Mouse (Mus musculus) midbrain, postnatal 0 days (tissue): ENCODE measurements around the gene Foxp1. TPM values are rescaled to one million over a fixed set of nuclear protein-coding genes. Genes with fewer than 3 reads are reported as not detected.

ENCODE experiments used
- ATAC-seq: fragments of 200-750 bp; cut with Nextera tagmentation; 2 replicates; pipeline ENCODE4 v1.8.0; 2017; ENCODE audit warnings: moderate number of reproducible peaks, mild to moderate bottlenecking, moderate TSS enrichment, moderate library complexity; ENCODE audit not compliant: low FRiP score
- DNase-seq: peaks from one replicate; pipeline ENCODE4 v3.0.0-alpha.2; 2015; ENCODE audit warnings: low spot score
- H3K27ac ChIP-seq: fragments of 300-500 bp; sonication (generic); 2 replicates; pipeline ENCODE4 v1.5.1; 2014; ENCODE audit warnings: low read depth, mild to moderate bottlenecking, low read length, mixed read lengths
- H3K27me3 ChIP-seq: fragments of 300-500 bp; sonication (generic); 2 replicates; pipeline ENCODE4 v1.6.1; 2014; ENCODE audit warnings: low read length, control low read depth, mixed read lengths; ENCODE audit not compliant: insufficient read depth
- H3K36me3 ChIP-seq: fragments of 300-500 bp; sonication (generic); 2 replicates; pipeline ENCODE4 v1.6.1; 2014; ENCODE audit warnings: low read length, control low read depth, mixed read lengths; ENCODE audit not compliant: insufficient read depth
- H3K4me1 ChIP-seq: fragments of 300-500 bp; sonication (generic); 2 replicates; pipeline ENCODE4 v1.6.1; 2014; ENCODE audit warnings: mild to moderate bottlenecking, control low read depth, antibody characterized with exemption, low read length, mixed read lengths; ENCODE audit not compliant: insufficient read depth
- H3K4me2 ChIP-seq: fragments of 300-500 bp; sonication (generic); 2 replicates; pipeline ENCODE4 v1.6.1; 2014; ENCODE audit warnings: low read depth, mild to moderate bottlenecking, low read length, mixed read lengths; ENCODE audit not compliant: poor library complexity, severe bottlenecking
- H3K4me3 ChIP-seq: fragments of 300-500 bp; sonication (generic); 2 replicates; pipeline ENCODE4 v1.5.1; 2014; ENCODE audit warnings: low read depth, mild to moderate bottlenecking, low read length, moderate library complexity
- H3K9ac ChIP-seq: fragments of 300-500 bp; sonication (generic); replicated peaks from 2 replicates; pipeline ENCODE4 v1.6.1; 2014; ENCODE audit warnings: mild to moderate bottlenecking, low read length, moderate library complexity, mixed read lengths; ENCODE audit not compliant: poor library complexity, severe bottlenecking
- H3K9me3 ChIP-seq: fragments of 300-500 bp; sonication (generic); 2 replicates; pipeline ENCODE4 v1.6.1; 2016; ENCODE audit warnings: low read length, control low read depth
- CTCF ChIP-seq: IDR thresholded peaks from 2 replicates; pipeline ENCODE4 v1.5.1; 2016; ENCODE audit warnings: antibody characterized with exemption, mild to moderate bottlenecking
- WGBS: fragments of 180-500 bp; shearing (Covaris S2); extraction: QIAGEN DNeasy Blood & Tissue Kit; methylation state at CpG from one replicate; pipeline ENCODE4 v1.1.7; 2014; 5-methylcytosine and 5-hydroxymethylcytosine counted together
- polyA plus RNA-seq: library from polyadenylated mRNA; unstranded; fragments of >200 nt; fragmentation: Nextera tagmentation; extraction: Ambion mirVana; gene quantifications from 2 replicates; pipeline ENCODE4 v1.2.1, GENCODE M21; 2015
- total RNA-seq: library from RNA; depleted of rRNA; stranded (reverse); fragments of >200 nt; gene quantifications from 2 replicates; pipeline ENCODE4 v1.2.3, GENCODE M21; 2014

Gene Foxp1
- total and polyA plus RNA-seq, 2 experiments from 2014 or later = 71.1 to 74.3 TPM

DNA sequence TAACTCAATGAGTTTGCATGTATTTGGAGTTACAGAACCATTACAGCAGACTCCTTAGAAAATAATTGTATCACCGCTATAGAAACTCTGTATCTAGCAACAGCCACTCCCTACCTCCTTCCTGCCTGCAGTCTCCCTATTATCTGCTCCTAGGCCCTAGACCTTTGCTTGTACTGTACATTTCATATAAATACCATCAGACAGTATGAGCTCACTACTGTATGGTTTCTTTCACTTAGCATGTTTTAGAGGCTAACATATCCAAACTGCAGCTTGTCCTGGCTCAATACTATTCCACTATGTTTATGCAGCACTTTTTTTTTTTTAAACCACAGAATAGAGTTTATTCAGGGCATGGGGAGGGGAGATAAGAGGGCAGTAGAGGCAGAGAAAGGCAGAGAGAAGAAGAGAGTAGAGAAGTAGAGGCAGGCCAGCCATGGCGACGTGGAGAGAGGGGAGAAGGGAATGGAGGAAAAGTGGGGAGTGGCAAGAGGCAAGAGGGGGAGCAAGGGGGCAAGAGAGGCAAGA is 539.1 kb downstream of the Foxp1 start:
- no peaks in the 10 kb centered on the region for H3K9me3 ChIP-seq
- H3K4me1 ChIP-seq = no peaks in the 10 kb centered on the region
- H3K27ac ChIP-seq = no peak overlapping the region
- no peak overlapping the region for H3K9ac ChIP-seq
- no peaks in the 10 kb centered on the region for H3K27me3 ChIP-seq
- no peak overlapping the region for H3K4me3 ChIP-seq
- WGBS = 98% methylated on average over 3 of the region's 3 CpGs
- ATAC-seq (no peak), DNase-seq (no peak)
- TF ChIP-seq CTCF = no peak
- H3K36me3 ChIP-seq = no peaks in the 10 kb centered on the region
- H3K4me2 ChIP-seq = no peak overlapping the region

DNA sequence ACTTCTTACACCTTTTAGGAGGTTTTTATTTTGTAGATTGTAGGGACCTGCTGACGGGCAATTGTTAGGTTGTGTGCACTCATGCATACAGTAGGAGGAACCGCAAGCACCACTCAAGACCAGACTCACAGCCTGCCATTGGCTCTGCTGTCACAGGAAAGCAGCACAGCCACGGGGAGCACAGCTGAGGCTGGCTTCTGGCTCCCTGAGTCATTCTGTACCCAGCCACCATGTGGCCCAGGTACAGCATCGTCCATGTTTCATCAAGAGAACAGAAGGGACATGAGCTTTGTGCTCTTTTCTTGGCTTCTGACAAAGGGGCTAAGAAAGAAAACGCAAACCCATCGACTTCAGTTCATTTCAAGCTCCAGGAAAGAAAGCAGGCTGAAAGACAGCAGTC is 541.3 kb downstream of the Foxp1 start:
- ATAC-seq (no peak), DNase-seq (no peak)
- no peaks in the 10 kb centered on the region for H3K27me3 ChIP-seq
- no peaks in the 10 kb centered on the region for H3K4me1 ChIP-seq
- no peak overlapping the region for H3K4me2 ChIP-seq
- 0 out of 2 replicates have a peak, but pooled peaks cover 3% of the 10 kb centered on the region for H3K36me3 ChIP-seq
- H3K4me3 ChIP-seq = no peak overlapping the region
- no peaks in the 10 kb centered on the region for H3K9me3 ChIP-seq
- no peak overlapping the region for H3K27ac ChIP-seq
- 68% methylated on average over 6 of the region's 6 CpGs for WGBS
- no peak for TF ChIP-seq CTCF
- H3K9ac ChIP-seq = no peak overlapping the region

DNA sequence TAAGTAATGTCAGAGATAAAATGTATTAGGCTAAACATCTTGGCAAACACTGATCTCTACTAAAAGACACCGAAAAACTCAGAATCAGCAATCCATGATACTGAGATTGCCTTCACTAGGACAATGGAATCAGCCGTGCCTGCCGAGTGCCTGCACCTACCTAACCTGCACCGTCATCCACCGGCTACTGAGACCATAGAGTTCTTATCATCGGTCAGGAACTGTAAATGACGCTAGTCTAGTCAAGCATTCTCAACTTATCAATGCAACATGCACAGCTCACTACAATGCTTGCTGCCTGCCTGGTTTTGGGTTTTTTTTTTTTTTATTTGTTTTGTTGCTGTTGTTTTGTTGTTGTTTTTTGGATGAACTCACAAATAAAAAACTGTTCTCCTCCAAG is 542.1 kb downstream of the Foxp1 start:
- no peak for TF ChIP-seq CTCF
- 95% methylated on average over 7 of the region's 7 CpGs for WGBS
- H3K9ac ChIP-seq = no peak overlapping the region
- H3K9me3 ChIP-seq = no peaks in the 10 kb centered on the region
- DNase-seq (no peak), ATAC-seq (no peak)
- 0 out of 2 replicates have a peak, but pooled peaks cover 3% of the 10 kb centered on the region for H3K36me3 ChIP-seq
- H3K4me1 ChIP-seq = no peaks in the 10 kb centered on the region
- H3K4me3 ChIP-seq = no peak overlapping the region
- H3K4me2 ChIP-seq = no peak overlapping the region
- no peaks in the 10 kb centered on the region for H3K27me3 ChIP-seq
- H3K27ac ChIP-seq = no peak overlapping the region

- ATAC-seq (no peak), DNase-seq (no peak)
- H3K4me3 ChIP-seq = no peak overlapping the region
- H3K4me1 ChIP-seq = no peaks in the 10 kb centered on the region
- H3K4me2 ChIP-seq = no peak overlapping the region
- TF ChIP-seq CTCF = no peak
- WGBS = 96% methylated on average over 7 of the region's 7 CpGs
- H3K36me3 ChIP-seq = 0 out of 2 replicates have a peak, but pooled peaks cover 3% of the 10 kb centered on the region
- H3K27ac ChIP-seq = no peak overlapping the region
- H3K9me3 ChIP-seq = no peaks in the 10 kb centered on the region
- H3K27me3 ChIP-seq = no peaks in the 10 kb centered on the region
- H3K9ac ChIP-seq = no peak overlapping the region
These were observed 542.5 kb downstream of the Foxp1 start for GRCm38 (mm10) chr6:98980001-98980400.

- no peak overlapping the region for H3K9ac ChIP-seq
- H3K36me3 ChIP-seq = 0 out of 2 replicates have a peak, but pooled peaks cover 3% of the 10 kb centered on the region
- H3K27me3 ChIP-seq = no peaks in the 10 kb centered on the region
- H3K27ac ChIP-seq = no peak overlapping the region
- TF ChIP-seq CTCF = no peak
- no peak overlapping the region for H3K4me3 ChIP-seq
- no peaks in the 10 kb centered on the region for H3K9me3 ChIP-seq
- DNase-seq (no peak), ATAC-seq (no peak)
- 89% methylated on average over 4 of the region's 4 CpGs for WGBS
- H3K4me1 ChIP-seq = no peaks in the 10 kb centered on the region
- no peak overlapping the region for H3K4me2 ChIP-seq
These were observed 544.7 kb downstream of the Foxp1 start for GRCm38 (mm10) chr6:98977806-98978205.

DNA sequence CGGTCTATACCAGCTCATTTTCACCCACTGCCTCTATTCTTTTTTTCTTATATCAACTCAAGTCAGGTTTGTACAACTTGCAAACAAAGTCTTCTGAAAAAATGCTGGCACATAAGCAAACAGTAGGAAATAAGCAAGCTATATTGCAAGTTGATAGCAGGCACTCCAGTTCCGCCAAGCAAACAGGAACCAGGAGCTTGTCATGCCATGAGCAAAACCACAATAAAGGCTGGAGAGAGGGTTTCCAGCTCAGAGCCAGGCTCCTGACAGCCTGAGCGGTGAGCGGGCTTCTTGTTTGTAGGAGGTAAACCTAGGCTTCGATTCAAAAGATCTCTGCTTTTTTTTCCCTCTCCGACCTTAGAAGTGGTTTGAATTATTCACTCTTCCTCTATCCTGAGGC is 546.6 kb downstream of the Foxp1 start:
- no peak for ATAC-seq
- no peak for DNase-seq
- 90% methylated on average over 6 of the region's 6 CpGs for WGBS

More for the DNA sequence above, 546.6 kb downstream of the Foxp1 start:
- H3K4me3 ChIP-seq = no peak overlapping the region
- H3K36me3 ChIP-seq = 0 out of 2 replicates have a peak, but pooled peaks cover 3% of the 10 kb centered on the region
- TF ChIP-seq CTCF = no peak
- no peaks in the 10 kb centered on the region for H3K27me3 ChIP-seq
- H3K4me1 ChIP-seq = no peaks in the 10 kb centered on the region
- H3K9ac ChIP-seq = no peak overlapping the region
- H3K9me3 ChIP-seq = no peaks in the 10 kb centered on the region
- H3K27ac ChIP-seq = no peak overlapping the region
- no peak overlapping the region for H3K4me2 ChIP-seq
